Mouse (Mus musculus) kidney, embryonic 14.5 days (tissue): ENCODE measurements around the gene Trrap. TPM values are rescaled to one million over a fixed set of nuclear protein-coding genes. Genes with fewer than 3 reads are reported as not detected.

ENCODE experiments used
- ATAC-seq: fragments of 200-750 bp; cut with Nextera tagmentation; 2 replicates; pipeline ENCODE4 v1.8.0; 2017; ENCODE audit warnings: moderate number of reproducible peaks, mild to moderate bottlenecking, moderate TSS enrichment, moderate library complexity; ENCODE audit not compliant: low FRiP score, low TSS enrichment
- H3K27ac ChIP-seq: fragments of 300-500 bp; sonication (generic); 2 replicates; pipeline ENCODE4 v1.5.1; 2014; ENCODE audit warnings: low read depth, mild to moderate bottlenecking, low read length, moderate library complexity, mixed read lengths
- H3K27me3 ChIP-seq: fragments of 300-500 bp; sonication (generic); 2 replicates; pipeline ENCODE4 v1.6.1; 2014; ENCODE audit warnings: mild to moderate bottlenecking, low read length; ENCODE audit not compliant: control insufficient read depth, insufficient read depth
- H3K36me3 ChIP-seq: fragments of 300-500 bp; sonication (generic); 2 replicates; pipeline ENCODE4 v1.6.1; 2014; ENCODE audit warnings: low read length, mixed read lengths; ENCODE audit not compliant: control insufficient read depth, insufficient read depth
- H3K4me1 ChIP-seq: fragments of 300-500 bp; sonication (generic); 2 replicates; pipeline ENCODE4 v1.6.1; 2014; ENCODE audit warnings: low read length, mixed read lengths; ENCODE audit not compliant: control insufficient read depth, insufficient read depth
- H3K4me2 ChIP-seq: fragments of 300-500 bp; sonication (generic); replicated peaks from 2 replicates; pipeline ENCODE4 v1.6.1; 2014; ENCODE audit warnings: low read depth, mild to moderate bottlenecking, low read length
- H3K4me3 ChIP-seq: fragments of 300-500 bp; sonication (generic); 2 replicates; pipeline ENCODE4 v1.5.1; 2014; ENCODE audit warnings: mild to moderate bottlenecking, low read length
- H3K9ac ChIP-seq: fragments of 300-500 bp; sonication (generic); 2 replicates; pipeline ENCODE4 v1.6.1; 2014; ENCODE audit warnings: low read depth, mild to moderate bottlenecking, low read length, moderate library complexity
- H3K9me3 ChIP-seq: fragments of 300-500 bp; sonication (generic); 2 replicates; pipeline ENCODE4 v1.6.1; 2016; ENCODE audit warnings: low read length; ENCODE audit not compliant: control insufficient read depth
- WGBS: fragments of 180-500 bp; shearing (Covaris S2); extraction: QIAGEN DNeasy Blood & Tissue Kit; methylation state at CpG from one replicate; pipeline ENCODE4 v1.1.7; 2014; 5-methylcytosine and 5-hydroxymethylcytosine counted together
- polyA plus RNA-seq: library from polyadenylated mRNA; unstranded; fragments of >200 nt; fragmentation: Nextera tagmentation; extraction: Ambion mirVana; gene quantifications from 2 replicates; pipeline ENCODE4 v1.2.1, GENCODE M21; 2014

Trrap gene
- polyA plus RNA-seq, 1 experiment from 2014 or later, result 110 TPM

DNA sequence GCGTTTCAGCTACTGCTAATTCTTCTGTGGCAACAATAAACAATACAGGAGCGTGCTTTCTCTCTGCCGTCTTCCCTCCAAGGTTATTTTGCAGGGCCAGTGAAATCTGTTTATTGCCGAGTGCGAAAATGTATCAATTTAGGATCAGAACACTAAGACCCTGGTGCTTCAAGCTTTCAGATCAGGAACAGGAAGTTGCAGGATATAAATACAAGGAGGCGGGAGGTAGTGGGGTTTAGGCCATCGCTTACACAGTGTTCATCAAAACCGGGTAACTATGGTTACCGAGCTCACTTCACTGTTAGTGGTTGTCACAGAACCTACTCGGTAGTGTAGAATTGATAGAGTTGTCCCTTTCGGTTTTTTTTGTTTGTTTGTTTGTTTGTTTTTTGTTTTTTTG, 886 bp upstream of the Trrap start:
- WGBS, result 84% methylated on average over 11 of the region's 11 CpGs
- Histone ChIP-seq H3K36me3 (peaks cover 9% of the 10 kb centered on the region), H3K27ac (no peak overlapping the region)

DNA sequence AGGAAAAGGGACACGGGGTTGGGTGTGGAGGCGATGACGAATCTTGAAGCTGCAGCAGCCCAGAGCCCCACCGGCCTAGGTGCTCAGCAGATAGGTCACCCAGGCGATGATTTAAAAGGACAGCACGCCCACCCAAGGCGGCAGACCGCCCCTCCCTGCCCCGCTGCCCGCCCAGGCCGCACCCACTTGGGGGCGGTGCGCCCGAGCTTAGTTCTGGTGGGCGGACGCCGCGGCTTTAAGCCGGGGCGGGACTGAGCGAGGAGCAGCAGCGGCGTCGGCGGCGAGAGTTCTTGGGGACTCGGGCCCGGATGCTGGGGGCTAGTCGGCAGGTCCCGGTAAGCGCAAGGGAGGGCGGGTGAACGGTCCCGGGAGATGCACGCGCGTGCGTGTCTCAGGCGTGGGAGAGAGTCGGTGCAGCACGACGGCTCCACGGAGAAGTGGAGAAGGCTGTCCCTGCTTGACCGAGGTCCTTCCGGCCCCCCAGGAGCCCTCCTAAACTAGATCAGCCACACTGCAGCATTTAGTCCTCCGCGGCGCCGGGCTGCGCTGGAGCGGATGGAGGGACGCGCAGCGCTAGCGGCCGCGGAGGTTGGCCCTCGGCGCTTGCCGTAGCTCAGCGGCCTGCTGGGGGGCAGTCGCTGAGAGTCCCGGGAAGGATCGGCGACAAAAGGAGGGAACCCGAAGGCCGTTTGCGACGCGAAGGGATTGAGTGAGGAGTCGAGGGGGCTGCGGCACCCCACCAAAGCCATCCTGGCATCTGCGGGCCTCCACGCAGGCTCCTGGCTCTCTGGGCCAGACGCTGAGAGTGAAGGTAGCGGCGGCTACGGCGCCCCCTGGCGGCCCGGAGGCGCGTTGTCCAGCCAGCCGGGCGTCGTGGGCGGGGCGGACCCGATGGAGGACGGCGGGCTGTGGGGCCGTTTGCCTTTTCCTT, 644 bp downstream of the Trrap start:
- peak overlapping the region; percentile 61 for H3K4me2 ChIP-seq
- no peaks in the 10 kb centered on the region for H3K27me3 ChIP-seq
- WGBS, result under 1% methylated on average over 86 of the region's 92 CpGs

More for the DNA sequence above, 886 bp upstream of the Trrap start:
- Histone ChIP-seq H3K4me2 (no peak overlapping the region), H3K4me3 (no peak overlapping the region), H3K27me3 (peaks cover 10% of the 10 kb centered on the region), H3K9ac (no peak overlapping the region), H3K9me3 (no peaks in the 10 kb centered on the region), H3K4me1 (peaks cover 6% of the 10 kb centered on the region)
- ATAC-seq, result no peak

DNA sequence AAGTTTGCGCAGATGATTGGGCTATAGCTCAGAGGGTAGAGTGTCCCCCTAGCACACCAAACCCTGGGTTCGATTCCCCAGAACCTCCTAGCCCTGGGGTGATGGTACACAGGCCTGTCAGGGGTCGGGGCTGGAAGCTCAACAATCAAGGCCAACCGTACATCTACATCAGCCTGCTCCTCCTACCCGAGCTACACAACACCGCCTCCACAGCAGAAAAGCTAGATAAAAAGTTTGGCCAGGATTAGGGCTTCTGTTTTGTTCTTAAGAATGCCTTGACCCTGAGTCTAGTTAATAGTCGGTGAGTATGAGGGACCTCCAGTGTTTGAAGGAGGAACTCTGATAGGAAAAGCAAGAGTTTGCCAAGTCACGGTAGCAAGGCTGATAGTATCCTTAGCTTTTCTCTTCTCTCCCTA, 1.5 kb downstream of the Trrap start:
- ATAC-seq, result peak; percentile 1; the same call in 1 of the 2 replicates
- 24% methylated on average over 8 of the region's 8 CpGs for WGBS
- Histone ChIP-seq H3K36me3 (peaks cover 27% of the 10 kb centered on the region), H3K9ac (peak overlapping the region; percentile 97), H3K27me3 (no peaks in the 10 kb centered on the region), H3K4me2 (peak overlapping the region; percentile 61), H3K4me1 (peaks cover 6% of the 10 kb centered on the region), H3K9me3 (no peaks in the 10 kb centered on the region), H3K27ac (peak overlapping the region; percentile 96; the same call in 1 of the 2 replicates), H3K4me3 (peak overlapping the region; percentile 95)

More for the DNA sequence above, 644 bp downstream of the Trrap start:
- H3K9me3 ChIP-seq, result no peaks in the 10 kb centered on the region
- peaks cover 6% of the 10 kb centered on the region for H3K4me1 ChIP-seq
- H3K27ac ChIP-seq, result peak overlapping the region; percentile 96
- peaks cover 18% of the 10 kb centered on the region for H3K36me3 ChIP-seq
- H3K9ac ChIP-seq, result peak overlapping the region; percentile 97
- peak overlapping the region; percentile 95 for H3K4me3 ChIP-seq
- ATAC-seq, result peak; percentile 94

- Histone ChIP-seq H3K4me2 (no peak overlapping the region), H3K9me3 (no peaks in the 10 kb centered on the region), H3K4me1 (peaks cover 6% of the 10 kb centered on the region), H3K36me3 (peaks cover 67% of the 10 kb centered on the region), H3K4me3 (no peak overlapping the region), H3K27ac (no peak overlapping the region), H3K27me3 (no peaks in the 10 kb centered on the region), H3K9ac (no peak overlapping the region)
- WGBS, result 96% methylated on average over 6 of the region's 6 CpGs
- ATAC-seq, result no peak
Measured at GRCm38 (mm10) chr5:144773231-144773630, 5.7 kb downstream of the Trrap start.

GRCm38 (mm10) chr5:144780654-144781053, 13.1 kb downstream of the Trrap start:
- ATAC-seq, result no peak
- Histone ChIP-seq H3K9ac (no peak overlapping the region), H3K4me2 (no peak overlapping the region), H3K4me1 (no peaks in the 10 kb centered on the region), H3K36me3 (peaks cover 98% of the 10 kb centered on the region), H3K9me3 (no peaks in the 10 kb centered on the region), H3K4me3 (no peak overlapping the region), H3K27ac (no peak overlapping the region), H3K27me3 (no peaks in the 10 kb centered on the region)
- WGBS, result 74% methylated on average over 8 of the region's 8 CpGs

DNA sequence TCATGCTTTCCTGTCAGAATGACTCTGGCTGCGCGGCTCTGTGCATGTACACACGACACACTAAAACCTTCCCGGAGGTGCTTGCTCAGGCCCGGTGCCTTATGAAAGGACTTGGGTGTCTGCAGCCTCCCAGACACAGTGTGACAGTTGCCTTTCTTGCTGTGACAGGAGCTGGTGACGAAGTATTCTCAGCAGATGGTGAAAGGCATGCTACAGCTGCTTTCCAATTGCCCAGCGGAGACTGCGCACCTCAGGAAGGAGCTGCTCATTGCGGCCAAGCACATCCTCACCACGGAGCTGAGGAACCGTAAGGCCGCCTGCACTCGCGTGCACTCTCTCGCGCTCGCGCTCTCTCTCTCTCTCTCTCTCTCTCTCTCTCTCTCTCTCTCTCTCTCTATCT, 18.9 kb downstream of the Trrap start:
- Histone ChIP-seq H3K4me2 (no peak overlapping the region), H3K4me1 (no peaks in the 10 kb centered on the region), H3K4me3 (no peak overlapping the region), H3K27me3 (no peaks in the 10 kb centered on the region), H3K9me3 (no peaks in the 10 kb centered on the region), H3K27ac (no peak overlapping the region), H3K9ac (no peak overlapping the region), H3K36me3 (peaks cover 99% of the 10 kb centered on the region)
- ATAC-seq, result no peak
- 97% methylated on average over 18 of the region's 18 CpGs for WGBS

GRCm38 (mm10) chr5:144793374-144793773, 25.8 kb downstream of the Trrap start:
- H3K4me2 ChIP-seq, result no peak overlapping the region
- H3K9me3 ChIP-seq, result no peaks in the 10 kb centered on the region
- no peak overlapping the region for H3K27ac ChIP-seq
- H3K4me1 ChIP-seq, result no peaks in the 10 kb centered on the region
- peaks cover 99% of the 10 kb centered on the region for H3K36me3 ChIP-seq
- no peak overlapping the region for H3K4me3 ChIP-seq
- H3K9ac ChIP-seq, result no peak overlapping the region
- WGBS, result 87% methylated on average over 5 of the region's 5 CpGs
- no peaks in the 10 kb centered on the region for H3K27me3 ChIP-seq
- no peak for ATAC-seq

DNA sequence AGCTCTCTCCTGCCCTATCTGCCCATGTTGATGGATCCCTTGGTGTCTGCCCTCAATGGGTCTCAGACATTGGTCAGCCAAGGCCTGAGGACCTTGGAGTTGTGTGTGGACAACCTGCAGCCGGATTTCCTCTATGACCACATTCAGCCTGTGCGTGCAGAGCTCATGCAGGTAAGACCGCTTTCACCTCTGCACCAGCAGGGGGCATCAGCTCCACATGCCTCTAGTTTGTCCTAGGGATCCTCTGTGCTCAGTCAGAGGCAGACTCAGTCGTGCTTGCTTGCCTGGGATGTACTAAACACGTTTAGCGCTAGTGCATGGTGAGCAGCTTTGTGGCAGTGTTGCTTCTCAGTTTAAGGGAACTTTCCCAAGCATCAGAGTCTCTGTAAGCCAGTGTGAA, 27.2 kb downstream of the Trrap start:
- H3K9ac ChIP-seq, result no peak overlapping the region
- no peak overlapping the region for H3K4me2 ChIP-seq
- H3K27me3 ChIP-seq, result no peaks in the 10 kb centered on the region
- no peak overlapping the region for H3K27ac ChIP-seq
- peaks cover 99% of the 10 kb centered on the region for H3K36me3 ChIP-seq
- no peak overlapping the region for H3K4me3 ChIP-seq
- H3K4me1 ChIP-seq, result no peaks in the 10 kb centered on the region
- WGBS, result 76% methylated on average over 6 of the region's 6 CpGs
- ATAC-seq, result no peak
- H3K9me3 ChIP-seq, result no peaks in the 10 kb centered on the region

DNA sequence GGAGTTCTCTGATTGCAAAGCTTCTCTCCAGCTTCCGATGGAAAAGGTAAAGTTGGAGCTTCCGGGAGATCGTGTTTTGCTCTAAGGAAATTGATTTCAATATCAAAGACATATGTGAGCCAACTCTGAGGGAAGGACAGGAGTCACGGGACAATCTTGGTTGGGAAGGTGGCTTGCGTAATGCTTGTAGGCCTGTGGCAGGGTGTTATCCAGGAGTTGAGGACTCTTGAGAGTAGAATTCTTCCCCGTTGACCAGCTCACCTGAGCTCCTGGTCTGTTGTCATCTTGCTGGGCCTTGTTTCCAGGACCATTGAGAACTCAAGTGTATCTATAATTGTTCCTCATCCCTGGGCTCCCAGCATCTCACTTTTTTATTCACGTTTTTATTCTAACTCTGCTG, 29.6 kb downstream of the Trrap start:
- WGBS, result 92% methylated on average over 7 of the region's 7 CpGs
- H3K4me2 ChIP-seq, result no peak overlapping the region
- H3K4me1 ChIP-seq, result no peaks in the 10 kb centered on the region
- H3K9ac ChIP-seq, result no peak overlapping the region
- H3K9me3 ChIP-seq, result no peaks in the 10 kb centered on the region
- ATAC-seq, result no peak
- H3K36me3 ChIP-seq, result peaks cover 99% of the 10 kb centered on the region
- H3K27me3 ChIP-seq, result no peaks in the 10 kb centered on the region
- H3K4me3 ChIP-seq, result no peak overlapping the region
- no peak overlapping the region for H3K27ac ChIP-seq
